Mouse (Mus musculus) liver, adult (tissue): ENCODE data around the gene Unc93a.
"Not testable (repeated sequence)": the region's sequence is repeated elsewhere in the genome, so short reads cannot be mapped to it uniquely, and the experiment has no call there.

ENCODE experiments used
- GATA4 ChIP-seq: IDR thresholded peaks from 2 replicates; pipeline ENCODE4 v1.6.1; 2014; ENCODE audit warnings: mild to moderate bottlenecking, low read length; ENCODE audit not compliant: insufficient replicate concordance

Unc93a gene

DNA sequence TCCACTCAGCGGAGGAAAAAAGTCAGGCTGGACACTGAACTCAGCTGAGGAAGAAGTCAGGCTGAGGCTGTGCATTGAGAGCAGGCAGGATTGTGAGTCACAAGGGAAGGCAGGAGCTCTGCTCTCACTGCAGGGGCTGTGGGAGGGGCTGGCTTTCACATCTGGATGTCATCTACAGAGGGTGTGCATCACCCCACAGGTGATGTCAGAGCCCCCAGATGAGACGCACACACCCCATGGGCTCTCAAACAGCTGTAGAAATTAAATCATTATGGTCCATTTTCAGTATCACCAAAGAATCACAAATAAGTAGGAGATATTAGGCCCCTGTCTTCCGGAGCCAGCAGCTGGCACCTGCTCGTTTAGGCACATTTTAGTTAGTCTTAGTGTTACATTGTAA lies at the start of gene Unc93a:
Gene Unc93a, minus strand, starts transcription at position 101 of the 400 bp plus-strand sequence.
- TF ChIP-seq GATA4: not testable (repeated sequence)

GRCm38 (mm10) chr17:13060804-13061203 lies 70.8 kb downstream of the Unc93a start, which contains the start of gene Tcp10b:
Tcp10b (plus strand) TSS chr17:13061104.
- not testable (repeated sequence) for TF ChIP-seq GATA4
